Mouse (Mus musculus): ENCODE results near the gene 4933434E20Rik. TPM values are rescaled to one million over a fixed set of nuclear protein-coding genes. Genes with fewer than 3 reads are reported as not detected.

4933434E20Rik gene
- total and polyA plus RNA-seq, 3 experiments = 161 to 227 (median 184) TPM

- Histone ChIP-seq H3K4me3 (ENCODE audit: control insufficient read depth in 1 of 2, insufficient read depth in 1 of 2, low read depth in 2 of 2, low read length in 2 of 2) (no peak overlapping the region), H3K4me1 (ENCODE audit: control insufficient read depth in 1 of 2, insufficient read depth in 2 of 2, low read length in 2 of 2) (peaks cover 0 to 4% of the 10 kb centered on the region in 2 experiments; a peak in 1 of 4 replicates), H3K9ac (ENCODE audit: control insufficient read depth, low read depth, low read length, poor library complexity, severe bottlenecking) (no peak overlapping the region), H3K79me2 (ENCODE audit: control insufficient read depth, insufficient read depth, low read length, poor library complexity) (no peaks in the 10 kb centered on the region), H3K27ac (ENCODE audit: control insufficient read depth, low read depth, low read length) (no peak overlapping the region), H3K36me3 (ENCODE audit: control insufficient read depth in 1 of 2, insufficient read depth in 2 of 2, low read length in 2 of 2) (peaks cover 0 to 8% of the 10 kb centered on the region in 2 experiments; a peak in 2 of 4 replicates), H3K27me3 (ENCODE audit: control insufficient read depth in 1 of 2, insufficient read depth in 2 of 2, low read length in 2 of 2) (no peaks in the 10 kb centered on the region), H3K9me3 (replicated peaks; ENCODE audit: insufficient read depth, low read length) (no peaks in the 10 kb centered on the region)
- DNase-seq (ENCODE audit: low read depth, low spot score) = peak; percentile 60
- TF ChIP-seq ZC3H11A (IDR thresholded peaks at IDR 0.05; ENCODE audit: low read depth, low read length) (peak; percentile 19; the same call in 1 of the 2 replicates), USF2 (IDR thresholded peaks at IDR 0.05; ENCODE audit: borderline replicate concordance in 1 of 2, insufficient read depth in 1 of 2, low read depth in 1 of 2, low read length in 2 of 2) (no peak), ZKSCAN1 (IDR thresholded peaks at IDR 0.05; ENCODE audit: low read depth, low read length) (no peak), SMC3 (IDR thresholded peaks at IDR 0.05; ENCODE audit: low read depth, low read length) (peak; percentile 53), CTCF (IDR thresholded peaks at IDR 0.05 in 2 of 3, conservative IDR thresholded peaks at IDR 0.05 in 1 of 3; ENCODE audit: control insufficient read depth in 1 of 3, insufficient read depth in 1 of 3, low read depth in 2 of 3, low read length in 3 of 3, poor library complexity in 1 of 3, severe bottlenecking in 1 of 3) (peak; percentile 43 to 59 (median 52)), KAT2A (conservative IDR thresholded peaks at IDR 0.05; ENCODE audit: low read depth, low read length) (no peak), NELFE (IDR thresholded peaks at IDR 0.05; ENCODE audit: low read depth, low read length) (no peak), POLR2AphosphoS5 (IDR thresholded peaks at IDR 0.05; ENCODE audit: borderline replicate concordance, low read depth, low read length) (no peak), CHD1 (IDR thresholded peaks at IDR 0.05; ENCODE audit: low read depth, low read length) (no peak), RAD21 (IDR thresholded peaks at IDR 0.05; ENCODE audit: low read depth, low read length) (peak; percentile 53), ZMIZ1 (IDR thresholded peaks at IDR 0.05; ENCODE audit: low read depth, low read length) (no peak), GATA1 (IDR thresholded peaks at IDR 0.05; ENCODE audit: low read depth, low read length) (0 out of 2 replicates have a peak, but pooled peaks have one; percentile 8), TAL1 (IDR thresholded peaks at IDR 0.05; ENCODE audit: low read length) (no peak), ZNF384 (IDR thresholded peaks at IDR 0.05; ENCODE audit: low read depth, low read length) (peak; percentile 88), MAZ (IDR thresholded peaks at IDR 0.05; ENCODE audit: low read depth, low read length) (no peak), JUND (IDR thresholded peaks at IDR 0.05; ENCODE audit: low read depth, low read length) (no peak)
Measured at GRCm38 (mm10) chr3:90114342-90114741, 62.9 kb downstream of the 4933434E20Rik start.

GRCm38 (mm10) chr3:90115526-90115925, 64.1 kb downstream of the 4933434E20Rik start:
- Histone ChIP-seq H3K36me3 (ENCODE audit: control insufficient read depth in 1 of 2, insufficient read depth in 2 of 2, low read length in 2 of 2) (peaks cover 0 to 8% of the 10 kb centered on the region in 2 experiments; a peak in 2 of 4 replicates), H3K79me2 (ENCODE audit: control insufficient read depth, insufficient read depth, low read length, poor library complexity) (no peaks in the 10 kb centered on the region), H3K27me3 (ENCODE audit: control insufficient read depth in 1 of 2, insufficient read depth in 2 of 2, low read length in 2 of 2) (no peaks in the 10 kb centered on the region), H3K9me3 (replicated peaks; ENCODE audit: insufficient read depth, low read length) (no peaks in the 10 kb centered on the region), H3K9ac (ENCODE audit: control insufficient read depth, low read depth, low read length, poor library complexity, severe bottlenecking) (no peak overlapping the region), H3K27ac (ENCODE audit: control insufficient read depth, low read depth, low read length) (no peak overlapping the region), H3K4me1 (ENCODE audit: control insufficient read depth in 1 of 2, insufficient read depth in 2 of 2, low read length in 2 of 2) (peaks cover 0 to 4% of the 10 kb centered on the region in 2 experiments; a peak in 1 of 4 replicates), H3K4me3 (ENCODE audit: control insufficient read depth in 1 of 2, insufficient read depth in 1 of 2, low read depth in 2 of 2, low read length in 2 of 2) (no peak overlapping the region)
- no peak for DNase-seq (ENCODE audit: low read depth, low spot score)
- TF ChIP-seq TBP (IDR thresholded peaks at IDR 0.05; ENCODE audit: low read depth, low read length) (no peak), CHD2 (IDR thresholded peaks at IDR 0.05; ENCODE audit: low read length) (no peak), SMC3 (IDR thresholded peaks at IDR 0.05; ENCODE audit: low read depth, low read length) (no peak), GABPA (IDR thresholded peaks at IDR 0.05; ENCODE audit: low read depth, low read length) (no peak), EP300 (IDR thresholded peaks at IDR 0.05; ENCODE audit: low read depth in 1 of 2, low read length in 2 of 2) (no peak), RCOR1 (IDR thresholded peaks at IDR 0.05; ENCODE audit: low read depth, low read length) (no peak), MAZ (IDR thresholded peaks at IDR 0.05; ENCODE audit: low read depth, low read length) (no peak), CHD1 (IDR thresholded peaks at IDR 0.05; ENCODE audit: low read depth, low read length) (no peak)

Other genes with a start within 250 kb of the 4933434E20Rik start
- gene She, start 220.3 kb upstream of the 4933434E20Rik start, total RNA-seq (2012; rRNA removed) = 3.3 and 5.3 TPM in 2 replicates
- gene She, start 220.3 kb upstream of the 4933434E20Rik start, polyA plus RNA-seq (2012; ENCODE audit: insufficient read depth in 1 of 2, insufficient read length in 2 of 2, low read depth in 1 of 2, low replicate concordance in 2 of 2, missing spikeins in 1 of 2) = 1 to 10 TPM in 1 of 2 experiments, not detected in 1; 3.5 TPM
- gene Il6ra, start 138.4 kb upstream of the 4933434E20Rik start, total RNA-seq (2012; rRNA removed) = 0.13 and 0.15 TPM in 2 replicates
- 1 to 10 TPM in 1 of 2 experiments, not detected in 1; 3.4 TPM for gene Il6ra, start 138.4 kb upstream of the 4933434E20Rik start, polyA plus RNA-seq (2012; ENCODE audit: insufficient read depth in 1 of 2, insufficient read length in 2 of 2, low read depth in 1 of 2, low replicate concordance in 2 of 2, missing spikeins in 1 of 2)
- 26.2 and 27.1 TPM in 2 replicates for gene Atp8b2, start 88.1 kb upstream of the 4933434E20Rik start, total RNA-seq (2012; rRNA removed)
- 10 to 100 TPM in 1 of 2 experiments, not detected in 1; 44.7 TPM for gene Atp8b2, start 88.1 kb upstream of the 4933434E20Rik start, polyA plus RNA-seq (2012; ENCODE audit: insufficient read depth in 1 of 2, insufficient read length in 2 of 2, low read depth in 1 of 2, low replicate concordance in 2 of 2, missing spikeins in 1 of 2)
- gene Hax1, start 52.9 kb upstream of the 4933434E20Rik start, total RNA-seq (2012; rRNA removed) = 232 and 318 TPM in 2 replicates
- 100 to 1,000 TPM in 1 of 2 experiments, not detected in 1; 322 TPM for gene Hax1, start 52.9 kb upstream of the 4933434E20Rik start, polyA plus RNA-seq (2012; ENCODE audit: insufficient read depth in 1 of 2, insufficient read length in 2 of 2, low read depth in 1 of 2, low replicate concordance in 2 of 2, missing spikeins in 1 of 2)
- gene Ubap2l, start 992 bp downstream of the 4933434E20Rik start, total RNA-seq (2012; rRNA removed) = 102 and 107 TPM in 2 replicates
- gene Ubap2l, start 992 bp downstream of the 4933434E20Rik start, polyA plus RNA-seq (2012; ENCODE audit: insufficient read depth in 1 of 2, insufficient read length in 2 of 2, low read depth in 1 of 2, low replicate concordance in 2 of 2, missing spikeins in 1 of 2) = 100 to 1,000 TPM; 247 to 442 TPM
- 274 and 314 TPM in 2 replicates for gene Tpm3, start 21.0 kb downstream of the 4933434E20Rik start, total RNA-seq (2012; rRNA removed)
- 100 to 1,000 TPM; 205 to 273 TPM for gene Tpm3, start 21.0 kb downstream of the 4933434E20Rik start, polyA plus RNA-seq (2012; ENCODE audit: insufficient read depth in 1 of 2, insufficient read length in 2 of 2, low read depth in 1 of 2, low replicate concordance in 2 of 2, missing spikeins in 1 of 2)
- 0.54 and 0.62 TPM in 2 replicates for gene Nup210l, start 52.5 kb downstream of the 4933434E20Rik start, total RNA-seq (2012; rRNA removed)
- gene Nup210l, start 52.5 kb downstream of the 4933434E20Rik start, polyA plus RNA-seq (2012; ENCODE audit: insufficient read depth in 1 of 2, insufficient read length in 2 of 2, low read depth in 1 of 2, low replicate concordance in 2 of 2, missing spikeins in 1 of 2) = under 1 TPM in 1 of 2 experiments, not detected in 1; 0.65 TPM
- 5,481 and 6,504 TPM in 2 replicates for gene Rps27, start 162.0 kb downstream of the 4933434E20Rik start, total RNA-seq (2012; rRNA removed)
- 1,000 to 10,000 TPM in 1 of 2 experiments, not detected in 1; 2,476 TPM for gene Rps27, start 162.0 kb downstream of the 4933434E20Rik start, polyA plus RNA-seq (2012; ENCODE audit: insufficient read depth in 1 of 2, insufficient read length in 2 of 2, low read depth in 1 of 2, low replicate concordance in 2 of 2, missing spikeins in 1 of 2)
- 4.3 and 5.1 TPM in 2 replicates for gene Rab13, start 162.1 kb downstream of the 4933434E20Rik start, total RNA-seq (2012; rRNA removed)
- gene Rab13, start 162.1 kb downstream of the 4933434E20Rik start, polyA plus RNA-seq (2012; ENCODE audit: insufficient read depth in 1 of 2, insufficient read length in 2 of 2, low read depth in 1 of 2, low replicate concordance in 2 of 2, missing spikeins in 1 of 2) = 1 to 10 TPM in 1 of 2 experiments, not detected in 1; 7.7 TPM
- 76.0 and 107 TPM in 2 replicates for gene Jtb, start 180.0 kb downstream of the 4933434E20Rik start, total RNA-seq (2012; rRNA removed)
- gene Jtb, start 180.0 kb downstream of the 4933434E20Rik start, polyA plus RNA-seq (2012; ENCODE audit: insufficient read depth in 1 of 2, insufficient read length in 2 of 2, low read depth in 1 of 2, low replicate concordance in 2 of 2, missing spikeins in 1 of 2) = 100 to 1,000 TPM in 1 of 2 experiments, not detected in 1; 103 TPM
- gene Creb3l4, start 191.9 kb downstream of the 4933434E20Rik start, total RNA-seq (2012; rRNA removed) = 0.08 TPM in 1 of 2 replicates, not detected in the other
- gene Creb3l4, start 191.9 kb downstream of the 4933434E20Rik start, polyA plus RNA-seq (2012; ENCODE audit: insufficient read depth in 1 of 2, insufficient read length in 2 of 2, low read depth in 1 of 2, low replicate concordance in 2 of 2, missing spikeins in 1 of 2) = under 1 TPM in 1 of 2 experiments, not detected in 1; 0.07 TPM
- 47.2 and 58.5 TPM in 2 replicates for gene Slc39a1, start 196.5 kb downstream of the 4933434E20Rik start, total RNA-seq (2012; rRNA removed)
- 10 to 100 TPM; 61.7 to 80.5 TPM for gene Slc39a1, start 196.5 kb downstream of the 4933434E20Rik start, polyA plus RNA-seq (2012; ENCODE audit: insufficient read depth in 1 of 2, insufficient read length in 2 of 2, low read depth in 1 of 2, low replicate concordance in 2 of 2, missing spikeins in 1 of 2)
- gene Crtc2, start 202.5 kb downstream of the 4933434E20Rik start, total RNA-seq (2012; rRNA removed) = 7.1 and 7.6 TPM in 2 replicates
- gene Crtc2, start 202.5 kb downstream of the 4933434E20Rik start, polyA plus RNA-seq (2012; ENCODE audit: insufficient read depth in 1 of 2, insufficient read length in 2 of 2, low read depth in 1 of 2, low replicate concordance in 2 of 2, missing spikeins in 1 of 2) = 10 to 100 TPM in 1 of 2 experiments, not detected in 1; 66.9 TPM
- 10.3 and 11.6 TPM in 2 replicates for gene Dennd4b, start 213.5 kb downstream of the 4933434E20Rik start, total RNA-seq (2012; rRNA removed)
- gene Dennd4b, start 213.5 kb downstream of the 4933434E20Rik start, polyA plus RNA-seq (2012; ENCODE audit: insufficient read depth in 1 of 2, insufficient read length in 2 of 2, low read depth in 1 of 2, low replicate concordance in 2 of 2, missing spikeins in 1 of 2) = 10 to 100 TPM in 1 of 2 experiments, not detected in 1; 27.1 TPM
- gene Gatad2b, start 241.5 kb downstream of the 4933434E20Rik start, total RNA-seq (2012; rRNA removed) = 9.1 and 12.3 TPM in 2 replicates
- 10 to 100 TPM in 1 of 2 experiments, not detected in 1; 37.6 TPM for gene Gatad2b, start 241.5 kb downstream of the 4933434E20Rik start, polyA plus RNA-seq (2012; ENCODE audit: insufficient read depth in 1 of 2, insufficient read length in 2 of 2, low read depth in 1 of 2, low replicate concordance in 2 of 2, missing spikeins in 1 of 2)

Measured in MEL (cell line).